Mouse (Mus musculus): ENCODE data around the gene Emc10. TPM values are rescaled to one million over a fixed set of nuclear protein-coding genes. Genes with fewer than 3 reads are reported as not detected.

The Emc10 gene
- polyA plus RNA-seq, 1 experiment from 2014 or later: 76.4 TPM

- Histone ChIP-seq H3K27me3 (ENCODE audit: control insufficient read depth, insufficient read depth, low read length) (peaks cover 27% of the 10 kb centered on the region), H3K9me3 (replicated peaks; ENCODE audit: control insufficient read depth, low read length) (no peaks in the 10 kb centered on the region), H3K4me3 (ENCODE audit: low read depth, low read length) (no peak overlapping the region), H3K4me2 (ENCODE audit: low read depth, low read length) (no peak overlapping the region), H3K36me3 (replicated peaks; ENCODE audit: control insufficient read depth, insufficient read depth, low read depth, low read length) (no peaks in the 10 kb centered on the region), H3K4me1 (ENCODE audit: control insufficient read depth, insufficient read depth, low read length) (peaks cover 2% of the 10 kb centered on the region; the same call in 1 of the 2 replicates), H3K27ac (replicated peaks; ENCODE audit: low read depth, low read length) (no peak overlapping the region), H3K9ac (replicated peaks; ENCODE audit: low read length) (no peak overlapping the region)
- WGBS: 2% methylated on average over 20 of the region's 20 CpGs
- peak; percentile 82 for DNase-seq (ENCODE audit: low spot score)
- ATAC-seq (replicated peaks; ENCODE audit: insufficient number of reproducible peaks, low FRiP score, low TSS enrichment, low read depth): no peak; the same call in 1 of the 2 replicates
Observed at GRCm38 (mm10) chr7:44521710-44522109, 25.4 kb upstream of the Emc10 start.

- H3K4me3 ChIP-seq (ENCODE audit: low read depth, low read length): no peak overlapping the region
Observed at GRCm38 (mm10) chr7:44520990-44521389, 24.7 kb upstream of the Emc10 start.

GRCm38 (mm10) chr7:44519240-44519913, 23.0 kb upstream of the Emc10 start:
- Histone ChIP-seq H3K4me3 (ENCODE audit: low read depth, low read length) (no peak overlapping the region), H3K4me1 (ENCODE audit: control insufficient read depth, insufficient read depth, low read length) (no peaks in the 10 kb centered on the region), H3K27ac (replicated peaks; ENCODE audit: low read depth, low read length) (no peak overlapping the region), H3K4me2 (ENCODE audit: low read depth, low read length) (no peak overlapping the region), H3K9me3 (replicated peaks; ENCODE audit: control insufficient read depth, low read length) (no peaks in the 10 kb centered on the region), H3K36me3 (replicated peaks; ENCODE audit: control insufficient read depth, insufficient read depth, low read depth, low read length) (no peaks in the 10 kb centered on the region), H3K9ac (replicated peaks; ENCODE audit: low read length) (no peak overlapping the region), H3K27me3 (ENCODE audit: control insufficient read depth, insufficient read depth, low read length) (peaks cover 14% of the 10 kb centered on the region; the same call in 1 of the 2 replicates)
- 62% methylated on average over 9 of the region's 9 CpGs for WGBS
- no peak for ATAC-seq (replicated peaks; ENCODE audit: insufficient number of reproducible peaks, low FRiP score, low TSS enrichment, low read depth)
- DNase-seq (ENCODE audit: low spot score): no peak

More at GRCm38 (mm10) chr7:44520990-44521389, 24.7 kb upstream of the Emc10 start:
- no peak overlapping the region for H3K27ac ChIP-seq (replicated peaks; ENCODE audit: low read depth, low read length)
- H3K9ac ChIP-seq (replicated peaks; ENCODE audit: low read length): no peak overlapping the region
- ATAC-seq (replicated peaks; ENCODE audit: insufficient number of reproducible peaks, low FRiP score, low TSS enrichment, low read depth) (no peak), DNase-seq (ENCODE audit: low spot score) (no peak)
- H3K9me3 ChIP-seq (replicated peaks; ENCODE audit: control insufficient read depth, low read length): no peaks in the 10 kb centered on the region
- H3K27me3 ChIP-seq (ENCODE audit: control insufficient read depth, insufficient read depth, low read length): peaks cover 27% of the 10 kb centered on the region
- peaks cover 2% of the 10 kb centered on the region; the same call in 1 of the 2 replicates for H3K4me1 ChIP-seq (ENCODE audit: control insufficient read depth, insufficient read depth, low read length)
- WGBS: 71% methylated on average over 3 of the region's 3 CpGs
- H3K4me2 ChIP-seq (ENCODE audit: low read depth, low read length): no peak overlapping the region
- H3K36me3 ChIP-seq (replicated peaks; ENCODE audit: control insufficient read depth, insufficient read depth, low read depth, low read length): no peaks in the 10 kb centered on the region

- no peak for DNase-seq (ENCODE audit: low spot score)
- no peak for ATAC-seq (replicated peaks; ENCODE audit: insufficient number of reproducible peaks, low FRiP score, low TSS enrichment, low read depth)
- Histone ChIP-seq H3K9ac (replicated peaks; ENCODE audit: low read length) (no peak overlapping the region), H3K27me3 (ENCODE audit: control insufficient read depth, insufficient read depth, low read length) (no peaks in the 10 kb centered on the region), H3K36me3 (replicated peaks; ENCODE audit: control insufficient read depth, insufficient read depth, low read depth, low read length) (no peaks in the 10 kb centered on the region), H3K27ac (replicated peaks; ENCODE audit: low read depth, low read length) (no peak overlapping the region), H3K4me1 (ENCODE audit: control insufficient read depth, insufficient read depth, low read length) (no peaks in the 10 kb centered on the region), H3K9me3 (replicated peaks; ENCODE audit: control insufficient read depth, low read length) (no peaks in the 10 kb centered on the region), H3K4me2 (ENCODE audit: low read depth, low read length) (no peak overlapping the region), H3K4me3 (ENCODE audit: low read depth, low read length) (no peak overlapping the region)
Observed at GRCm38 (mm10) chr7:44507491-44507890, 11.2 kb upstream of the Emc10 start.

GRCm38 (mm10) chr7:44501563-44502115, 5.3 kb upstream of the Emc10 start:
- ATAC-seq (replicated peaks; ENCODE audit: insufficient number of reproducible peaks, low FRiP score, low TSS enrichment, low read depth) (no peak), DNase-seq (ENCODE audit: low spot score) (peak; percentile 79)
- Histone ChIP-seq H3K27me3 (ENCODE audit: control insufficient read depth, insufficient read depth, low read length) (no peaks in the 10 kb centered on the region), H3K9me3 (replicated peaks; ENCODE audit: control insufficient read depth, low read length) (no peaks in the 10 kb centered on the region), H3K4me2 (ENCODE audit: low read depth, low read length) (no peak overlapping the region), H3K4me3 (ENCODE audit: low read depth, low read length) (no peak overlapping the region), H3K4me1 (ENCODE audit: control insufficient read depth, insufficient read depth, low read length) (no peaks in the 10 kb centered on the region), H3K27ac (replicated peaks; ENCODE audit: low read depth, low read length) (no peak overlapping the region), H3K9ac (replicated peaks; ENCODE audit: low read length) (no peak overlapping the region), H3K36me3 (replicated peaks; ENCODE audit: control insufficient read depth, insufficient read depth, low read depth, low read length) (no peaks in the 10 kb centered on the region)
- 44% methylated on average over 5 of the region's 5 CpGs for WGBS

GRCm38 (mm10) chr7:44500046-44500445, 3.7 kb upstream of the Emc10 start:
- H3K36me3 ChIP-seq (replicated peaks; ENCODE audit: control insufficient read depth, insufficient read depth, low read depth, low read length): no peaks in the 10 kb centered on the region
- ATAC-seq (replicated peaks; ENCODE audit: insufficient number of reproducible peaks, low FRiP score, low TSS enrichment, low read depth) (no peak), DNase-seq (ENCODE audit: low spot score) (no peak)
- H3K27ac ChIP-seq (replicated peaks; ENCODE audit: low read depth, low read length): no peak overlapping the region
- no peak overlapping the region for H3K9ac ChIP-seq (replicated peaks; ENCODE audit: low read length)
- H3K27me3 ChIP-seq (ENCODE audit: control insufficient read depth, insufficient read depth, low read length): no peaks in the 10 kb centered on the region
- no peaks in the 10 kb centered on the region for H3K4me1 ChIP-seq (ENCODE audit: control insufficient read depth, insufficient read depth, low read length)
- H3K4me2 ChIP-seq (ENCODE audit: low read depth, low read length): no peak overlapping the region
- 55% methylated on average over 20 of the region's 20 CpGs for WGBS
- H3K9me3 ChIP-seq (replicated peaks; ENCODE audit: control insufficient read depth, low read length): no peaks in the 10 kb centered on the region
- no peak overlapping the region for H3K4me3 ChIP-seq (ENCODE audit: low read depth, low read length)

GRCm38 (mm10) chr7:44498922-44499321, 2.6 kb upstream of the Emc10 start:
- WGBS: 63% methylated on average over 1 of the region's 1 CpGs
- Histone ChIP-seq H3K27ac (replicated peaks; ENCODE audit: low read depth, low read length) (no peak overlapping the region), H3K36me3 (replicated peaks; ENCODE audit: control insufficient read depth, insufficient read depth, low read depth, low read length) (no peaks in the 10 kb centered on the region), H3K4me1 (ENCODE audit: control insufficient read depth, insufficient read depth, low read length) (no peaks in the 10 kb centered on the region; the same call in 1 of the 2 replicates), H3K4me2 (ENCODE audit: low read depth, low read length) (no peak overlapping the region), H3K27me3 (ENCODE audit: control insufficient read depth, insufficient read depth, low read length) (no peaks in the 10 kb centered on the region), H3K9me3 (replicated peaks; ENCODE audit: control insufficient read depth, low read length) (no peaks in the 10 kb centered on the region), H3K4me3 (ENCODE audit: low read depth, low read length) (no peak overlapping the region), H3K9ac (replicated peaks; ENCODE audit: low read length) (no peak overlapping the region)
- ATAC-seq (replicated peaks; ENCODE audit: insufficient number of reproducible peaks, low FRiP score, low TSS enrichment, low read depth) (no peak), DNase-seq (ENCODE audit: low spot score) (no peak)

- Histone ChIP-seq H3K36me3 (replicated peaks; ENCODE audit: control insufficient read depth, insufficient read depth, low read depth, low read length) (no peaks in the 10 kb centered on the region), H3K9me3 (replicated peaks; ENCODE audit: control insufficient read depth, low read length) (no peaks in the 10 kb centered on the region), H3K9ac (replicated peaks; ENCODE audit: low read length) (peak overlapping the region; percentile 90), H3K4me3 (ENCODE audit: low read depth, low read length) (peak overlapping the region; percentile 77), H3K27me3 (ENCODE audit: control insufficient read depth, insufficient read depth, low read length) (no peaks in the 10 kb centered on the region), H3K4me1 (ENCODE audit: control insufficient read depth, insufficient read depth, low read length) (no peaks in the 10 kb centered on the region; the same call in 1 of the 2 replicates), H3K27ac (replicated peaks; ENCODE audit: low read depth, low read length) (no peak overlapping the region), H3K4me2 (ENCODE audit: low read depth, low read length) (peak overlapping the region; percentile 90)
- 85% methylated on average over 10 of the region's 10 CpGs for WGBS
- DNase-seq (ENCODE audit: low spot score): no peak
- no peak for ATAC-seq (replicated peaks; ENCODE audit: insufficient number of reproducible peaks, low FRiP score, low TSS enrichment, low read depth)
Observed at GRCm38 (mm10) chr7:44497361-44498055, 1.2 kb upstream of the Emc10 start.

Data from embryonic facial prominence, embryonic 11.5 days (tissue).